Mouse (Mus musculus) cerebellum, adult 2 months (tissue): Measurements from ENCODE around the gene Dnajb12.

Source experiments
- CTCF ChIP-seq: fragments of 200-500 bp; IDR thresholded peaks from 2 replicates; pipeline ENCODE4 v1.5.1; 2011; ENCODE audit warnings: low read depth, mild to moderate bottlenecking, control low read depth, low read length, moderate library complexity, borderline replicate concordance; ENCODE audit not compliant: insufficient read depth
- POLR2A ChIP-seq: fragments of 200-500 bp; IDR thresholded peaks from 2 replicates; pipeline ENCODE4 v1.6.1; 2011; ENCODE audit warnings: low read length, control low read depth, borderline replicate concordance; ENCODE audit not compliant: insufficient read depth

DNA sequence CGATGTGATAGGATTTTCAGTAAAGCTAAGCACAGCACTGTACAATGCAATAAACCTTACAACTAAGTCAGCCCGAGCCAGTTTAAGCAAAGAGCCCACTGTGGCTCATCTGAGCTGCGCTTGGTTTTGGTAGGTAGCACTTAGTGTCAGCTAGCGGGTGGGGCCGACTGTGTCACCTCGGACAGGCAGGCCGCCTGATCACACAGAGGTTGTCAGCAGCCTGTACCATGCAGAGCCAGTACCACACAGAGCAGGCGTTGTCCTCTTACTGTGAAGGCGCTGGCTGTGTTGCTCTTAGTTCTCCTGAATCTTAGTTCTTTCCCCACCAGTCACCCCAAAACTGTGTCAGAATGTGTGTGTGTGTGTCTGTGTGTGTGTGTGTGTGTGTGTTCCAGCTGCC lies 30.4 kb upstream of the Dnajb12 start:
- TF ChIP-seq CTCF, result no peak
- TF ChIP-seq POLR2A, result no peak
